Mouse (Mus musculus) testis, adult 2 months (tissue): Measurements from ENCODE around the gene Gabra5.

Experiments used
- CTCF ChIP-seq: fragments of 200-500 bp; IDR thresholded peaks from 2 replicates; pipeline ENCODE4 v1.5.1; 2012; ENCODE audit warnings: low read depth, mild to moderate bottlenecking, inconsistent platforms, low read length, moderate library complexity; ENCODE audit not compliant: control insufficient read depth, insufficient read depth, insufficient replicate concordance
- POLR2A ChIP-seq: fragments of 200-500 bp; IDR thresholded peaks from 2 replicates; pipeline ENCODE4 v1.6.1; 2012; ENCODE audit warnings: low read depth, mild to moderate bottlenecking, inconsistent platforms, low read length, moderate library complexity; ENCODE audit not compliant: control insufficient read depth

GRCm38 (mm10) chr7:57363812-57364211 lies 146.0 kb downstream of the Gabra5 start:
- TF ChIP-seq CTCF (no peak), POLR2A (no peak)
